Mouse (Mus musculus) heart, adult 11 months (tissue): ENCODE measurements around the gene Etv2.

Experiments
- DNase-seq: peaks from one replicate; pipeline ENCODE4 v3.0.0; 2022

The Etv2 gene

DNA sequence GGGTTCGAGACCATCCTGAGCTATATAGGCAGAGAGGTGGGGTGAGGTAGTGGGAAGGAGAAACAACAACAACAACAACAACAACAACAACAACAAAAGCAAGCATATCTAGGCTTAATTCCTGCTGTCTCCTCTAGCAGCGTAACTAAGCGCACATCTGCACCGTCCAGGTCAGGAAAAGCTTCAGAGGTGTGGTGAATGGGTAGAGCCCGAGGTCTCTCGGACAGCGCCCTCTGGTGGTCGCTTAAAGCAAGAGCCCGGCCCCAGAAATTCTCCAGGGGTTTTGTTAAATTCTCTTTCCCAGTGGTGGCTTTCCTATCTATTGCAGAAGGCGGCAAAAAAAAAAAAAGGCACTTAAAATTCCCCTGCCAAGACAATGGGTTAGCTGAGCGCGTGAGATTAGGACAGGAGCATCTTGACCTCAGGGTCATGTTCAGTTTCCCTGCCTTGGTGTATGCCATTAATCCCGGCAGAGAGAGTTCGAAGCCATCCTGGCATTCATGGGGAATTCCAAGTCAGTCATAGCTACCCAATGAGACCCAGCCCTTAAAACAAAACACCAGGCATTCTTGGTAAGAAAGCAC, 22.0 kb downstream of the Etv2 start:
- DNase-seq, result no peak

DNA sequence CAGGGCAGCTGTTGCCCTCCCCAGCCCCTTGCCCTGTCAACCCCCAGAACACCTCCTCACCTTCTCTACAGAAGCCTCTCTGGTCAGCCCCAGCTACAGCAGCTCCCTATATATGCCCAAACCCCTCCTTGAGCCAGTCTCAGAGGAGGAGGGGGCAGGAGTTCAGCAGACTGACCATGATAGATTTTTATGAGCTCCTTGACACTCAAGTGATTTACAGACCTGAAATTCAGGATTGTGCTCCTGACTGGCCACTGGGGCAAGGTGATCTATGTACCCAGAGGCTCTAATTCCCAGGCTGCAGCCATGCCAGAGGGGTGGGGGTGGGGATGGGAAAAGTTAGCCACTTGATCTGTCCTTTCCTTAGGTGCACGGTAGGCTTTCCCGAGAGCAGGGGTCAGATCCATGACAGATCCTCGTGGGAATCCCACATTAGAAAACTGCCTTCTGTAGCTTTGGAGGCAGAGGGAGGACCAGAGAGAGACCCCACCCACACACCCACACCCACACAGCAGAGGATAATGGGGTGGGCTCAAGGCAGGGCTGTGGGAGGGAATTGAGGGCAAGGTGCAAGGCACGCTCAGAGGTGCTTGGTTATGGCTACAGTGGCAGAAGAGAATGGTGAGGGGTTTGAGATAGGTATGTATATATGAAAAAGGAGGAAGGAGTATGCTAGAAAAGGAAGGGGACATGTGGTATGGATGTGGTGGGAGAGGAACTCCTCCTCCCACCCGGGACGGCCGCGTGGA, 22.8 kb downstream of the Etv2 start, which contains the start of gene Upk1a:
Upk1a (minus strand) TSS at position 194 of the 749 bp plus-strand sequence.
- DNase-seq, result no peak

DNA sequence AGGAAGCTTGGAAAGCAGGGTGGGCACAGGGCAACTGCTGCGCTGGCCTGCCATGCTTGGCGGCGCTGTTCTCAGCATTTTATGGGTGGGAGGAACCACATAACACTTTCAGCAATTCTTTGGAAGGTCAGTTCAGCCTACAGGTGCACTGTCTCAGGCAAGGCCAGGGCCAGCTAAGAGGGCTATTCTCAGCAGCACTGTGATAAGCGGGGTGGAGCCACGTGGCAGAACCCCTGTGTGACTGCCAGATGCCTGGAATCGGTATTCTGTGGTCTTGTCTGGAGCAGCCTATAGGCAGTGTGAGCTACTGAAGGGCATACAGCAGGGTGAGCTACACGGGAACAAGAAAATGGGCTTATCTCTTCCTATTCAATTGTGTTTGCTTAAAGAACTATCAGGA, 25.6 kb downstream of the Etv2 start:
- peak; percentile 97 for DNase-seq

DNA sequence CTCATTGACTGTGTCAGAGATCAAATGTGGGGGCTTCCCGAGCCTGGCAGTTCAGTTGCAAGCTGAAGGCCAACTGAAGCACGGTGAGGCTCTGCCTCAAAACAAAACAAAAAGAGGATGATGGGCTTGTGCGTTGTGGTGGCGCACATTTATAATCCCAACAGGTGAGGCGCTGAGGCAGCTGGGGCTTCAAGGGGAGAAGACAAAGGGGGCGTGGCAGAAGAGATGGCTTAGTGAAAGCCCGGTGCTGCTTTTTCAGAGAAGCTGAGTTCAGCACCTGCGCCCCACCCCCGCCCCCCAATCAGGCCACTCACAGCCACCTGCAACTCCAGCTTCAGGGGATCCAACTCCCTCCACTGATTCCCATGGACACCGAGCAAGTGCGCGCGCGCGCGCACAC, 27.2 kb downstream of the Etv2 start:
- DNase-seq, result no peak

DNA sequence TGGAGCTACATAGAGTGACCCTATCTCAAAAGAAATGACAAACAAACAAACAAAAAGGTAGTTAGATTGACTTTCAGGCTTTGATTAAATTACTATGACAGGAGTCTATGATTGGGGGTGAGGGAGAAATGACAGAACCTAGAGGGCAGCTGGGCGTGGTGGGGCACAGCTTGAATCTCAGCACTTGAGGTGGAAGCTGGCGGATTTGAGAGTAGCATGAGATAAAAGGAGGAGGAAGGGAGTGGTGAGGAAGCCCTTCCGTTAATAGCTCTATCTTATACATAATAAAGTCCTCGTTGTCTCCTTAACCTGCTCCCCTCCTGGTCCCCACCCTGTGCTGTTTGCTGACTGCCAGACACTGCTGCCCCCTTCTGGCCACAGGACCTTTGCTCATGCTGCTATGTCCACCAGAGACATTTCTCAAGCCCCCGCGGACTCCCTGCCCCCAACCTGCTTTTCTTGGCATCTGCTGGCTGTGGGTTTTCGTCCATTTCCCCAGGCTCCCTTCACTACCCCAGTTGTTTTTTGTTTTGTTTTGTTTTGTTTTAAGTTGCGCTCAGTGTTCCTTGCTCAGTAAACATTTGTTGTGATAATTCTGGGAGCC, 27.8 kb downstream of the Etv2 start:
- no peak for DNase-seq

DNA sequence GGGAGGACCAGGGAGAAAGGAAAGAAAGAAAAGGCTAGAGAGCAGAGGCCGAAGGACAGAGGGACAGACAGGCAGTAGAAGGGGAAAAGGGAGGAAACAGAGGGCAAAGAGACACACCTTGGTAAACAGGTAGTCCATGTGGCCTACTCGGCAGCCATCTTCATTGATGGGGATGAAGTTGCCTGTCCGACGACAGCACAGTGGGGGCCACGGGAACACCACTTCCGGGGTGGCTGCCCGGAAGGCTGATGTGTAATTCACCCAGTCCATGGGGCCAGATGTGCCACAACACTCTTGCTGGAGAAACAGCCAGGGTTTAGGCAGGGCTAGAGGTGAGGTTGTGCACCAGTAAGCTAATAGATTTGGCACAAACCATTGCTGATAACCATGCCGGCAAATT, 30.7 kb downstream of the Etv2 start:
- no peak for DNase-seq

DNA sequence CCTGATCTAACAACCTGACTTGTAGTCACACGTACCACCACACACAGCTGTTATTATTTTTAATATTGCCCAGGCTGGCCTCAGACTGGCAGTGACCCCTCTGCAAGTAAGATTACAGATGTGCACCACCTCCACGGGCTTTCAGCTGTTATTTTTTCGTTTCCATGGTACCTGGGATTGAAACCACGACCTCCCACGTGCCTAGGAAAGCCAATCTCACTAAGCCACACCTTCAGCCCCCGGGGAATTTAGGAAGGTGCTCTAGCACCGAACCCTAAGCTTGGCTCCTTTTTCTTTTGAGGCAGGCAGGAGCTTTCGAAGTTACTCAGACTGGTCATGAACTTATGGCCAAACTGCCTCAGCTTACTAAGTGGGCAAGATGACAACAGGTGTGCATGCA, 31.2 kb downstream of the Etv2 start:
- no peak for DNase-seq

DNA sequence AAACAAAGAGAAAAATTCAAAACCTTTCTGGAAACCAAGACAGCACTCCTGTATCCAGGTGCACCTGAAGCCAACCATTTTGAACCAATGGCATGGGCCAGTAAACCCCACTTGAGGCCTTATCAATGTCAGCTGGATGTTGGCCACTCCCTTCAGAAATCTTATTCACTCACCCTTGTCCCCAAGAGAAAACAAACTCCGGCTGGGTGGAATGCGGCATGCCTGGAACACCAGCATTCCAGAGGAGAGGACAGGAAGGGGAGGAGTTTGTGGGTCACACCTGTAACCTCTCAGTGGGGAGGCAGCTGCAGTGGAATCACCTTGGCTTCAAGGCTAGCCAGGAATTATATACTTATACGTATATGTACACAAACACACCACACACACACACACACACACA, 33.1 kb downstream of the Etv2 start:
- no peak for DNase-seq

DNA sequence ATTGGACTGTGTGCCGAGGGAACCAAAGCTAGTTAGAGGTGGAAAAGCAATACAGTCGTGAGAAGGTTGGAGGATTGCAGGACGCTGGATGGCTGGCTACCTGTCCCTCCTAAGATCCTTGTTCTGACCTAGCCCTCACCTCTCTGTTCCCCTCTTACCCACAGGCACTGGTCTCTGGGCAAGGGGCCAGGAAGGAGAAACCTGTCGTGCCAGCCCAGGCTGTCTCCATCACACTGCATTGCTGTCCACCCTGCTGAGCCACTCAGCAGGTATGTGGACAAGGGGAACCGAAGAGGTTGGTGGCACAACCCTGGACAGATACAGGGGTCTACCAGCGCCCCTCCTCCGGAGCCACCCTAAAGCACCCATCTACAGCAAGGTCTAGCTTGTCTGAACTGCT, 35.0 kb downstream of the Etv2 start:
- no peak for DNase-seq

DNA sequence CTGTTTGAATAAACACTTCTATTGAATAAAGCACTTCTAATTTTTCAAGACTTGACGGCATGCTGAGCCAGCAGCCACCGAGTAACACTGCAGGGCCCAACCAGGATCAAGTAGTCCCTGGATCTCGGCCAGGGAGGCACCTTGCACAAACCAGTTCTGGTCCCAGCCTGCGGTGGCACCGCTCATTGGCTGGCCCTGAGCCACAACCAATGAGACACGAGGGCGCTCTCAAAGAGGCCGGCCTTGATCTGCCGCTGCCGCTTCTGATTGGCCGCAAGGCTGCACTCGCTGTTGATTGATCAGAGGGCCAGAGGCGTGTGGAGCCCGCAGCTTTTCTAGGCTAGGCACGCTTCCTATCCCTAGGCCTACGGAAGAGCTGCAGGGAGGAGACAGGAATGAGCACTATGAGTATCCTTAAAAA, 35.7 kb downstream of the Etv2 start:
- DNase-seq, result peak; percentile 99

DNA sequence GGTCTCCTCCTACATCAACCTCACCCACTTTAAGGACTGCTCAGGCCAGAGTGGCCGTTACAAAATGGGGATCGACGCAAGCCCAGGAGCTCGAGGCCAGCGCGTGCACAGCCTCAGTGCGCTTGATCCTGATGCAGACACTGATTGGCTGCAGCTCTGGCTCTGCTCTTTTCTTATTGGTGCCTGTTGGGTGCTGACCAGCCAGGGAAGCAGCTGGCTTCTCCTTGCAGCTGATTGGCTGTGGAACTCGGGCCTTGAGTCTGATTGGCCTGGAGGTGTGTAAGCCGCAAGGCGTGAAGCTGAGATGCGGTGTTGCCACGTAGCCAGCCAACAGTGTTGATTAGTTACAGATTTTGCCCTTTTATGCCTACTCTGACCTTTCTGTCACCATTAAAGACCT, 36.9 kb downstream of the Etv2 start, which contains the start of gene Zbtb32:
Zbtb32 (minus strand) TSS at position 124 of the 400 bp plus-strand sequence.
- no peak for DNase-seq

DNA sequence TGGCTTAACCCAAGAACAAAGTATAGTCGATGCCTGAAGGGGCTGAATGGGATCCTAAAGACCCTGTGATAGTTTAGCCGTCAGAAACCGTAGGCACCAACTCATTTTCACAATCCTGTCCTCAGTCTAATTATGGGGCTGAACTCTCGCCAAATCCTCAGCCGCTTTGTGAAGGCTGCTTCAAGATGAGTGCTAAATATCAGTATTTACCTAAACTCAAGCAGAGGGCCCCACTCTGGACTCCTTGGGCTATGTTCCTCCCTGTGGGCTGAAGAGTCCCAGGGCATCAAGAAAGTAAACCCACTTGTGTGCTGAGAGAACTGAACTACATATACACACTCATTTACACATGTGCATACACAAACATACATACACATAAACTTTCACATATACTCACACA, 38.8 kb downstream of the Etv2 start:
- DNase-seq, result no peak

DNA sequence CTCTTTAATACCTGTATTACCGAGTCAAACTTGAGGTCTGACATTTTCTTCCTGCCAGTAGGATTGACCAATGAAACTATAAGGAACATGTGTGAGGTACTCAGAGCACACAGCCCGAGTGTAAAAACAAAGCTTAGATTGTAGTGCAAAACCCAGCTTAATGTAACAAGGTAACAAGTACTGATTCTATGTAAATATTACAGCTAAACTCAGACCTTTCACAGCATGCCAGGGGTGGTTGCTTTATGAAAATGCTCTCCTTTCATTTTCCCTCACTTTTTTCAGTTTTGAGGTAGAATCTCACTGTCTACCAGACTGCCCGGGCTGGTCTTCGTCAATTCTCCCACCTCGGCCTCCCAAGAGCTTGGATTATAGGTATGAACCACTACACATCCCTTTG, 39.6 kb downstream of the Etv2 start:
- DNase-seq, result no peak

DNA sequence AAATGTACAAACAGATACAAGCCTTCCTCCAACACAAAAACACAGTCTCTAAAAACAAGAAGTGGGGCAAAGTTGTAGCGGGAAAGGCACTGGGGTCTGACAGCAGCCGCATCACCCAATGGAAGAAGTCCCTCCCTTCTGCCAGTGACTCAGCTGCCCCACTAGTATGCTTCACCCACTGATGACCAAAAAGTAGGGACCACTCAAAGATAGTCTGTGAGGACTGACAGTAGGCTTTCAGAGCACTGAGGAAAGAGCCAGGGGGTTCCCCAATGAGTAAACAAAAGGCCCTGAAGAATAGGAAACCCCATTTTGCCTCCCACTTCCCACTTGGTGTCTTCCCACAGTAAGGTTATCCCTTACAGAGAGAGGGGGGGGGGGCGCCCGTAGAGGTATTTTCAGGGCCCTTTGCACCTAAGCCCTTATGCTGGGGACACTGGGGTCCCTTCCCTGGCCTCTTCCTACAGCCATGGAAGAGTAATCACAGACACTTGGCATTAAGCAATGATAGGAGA, 41.1 kb downstream of the Etv2 start:
- DNase-seq, result no peak

DNA sequence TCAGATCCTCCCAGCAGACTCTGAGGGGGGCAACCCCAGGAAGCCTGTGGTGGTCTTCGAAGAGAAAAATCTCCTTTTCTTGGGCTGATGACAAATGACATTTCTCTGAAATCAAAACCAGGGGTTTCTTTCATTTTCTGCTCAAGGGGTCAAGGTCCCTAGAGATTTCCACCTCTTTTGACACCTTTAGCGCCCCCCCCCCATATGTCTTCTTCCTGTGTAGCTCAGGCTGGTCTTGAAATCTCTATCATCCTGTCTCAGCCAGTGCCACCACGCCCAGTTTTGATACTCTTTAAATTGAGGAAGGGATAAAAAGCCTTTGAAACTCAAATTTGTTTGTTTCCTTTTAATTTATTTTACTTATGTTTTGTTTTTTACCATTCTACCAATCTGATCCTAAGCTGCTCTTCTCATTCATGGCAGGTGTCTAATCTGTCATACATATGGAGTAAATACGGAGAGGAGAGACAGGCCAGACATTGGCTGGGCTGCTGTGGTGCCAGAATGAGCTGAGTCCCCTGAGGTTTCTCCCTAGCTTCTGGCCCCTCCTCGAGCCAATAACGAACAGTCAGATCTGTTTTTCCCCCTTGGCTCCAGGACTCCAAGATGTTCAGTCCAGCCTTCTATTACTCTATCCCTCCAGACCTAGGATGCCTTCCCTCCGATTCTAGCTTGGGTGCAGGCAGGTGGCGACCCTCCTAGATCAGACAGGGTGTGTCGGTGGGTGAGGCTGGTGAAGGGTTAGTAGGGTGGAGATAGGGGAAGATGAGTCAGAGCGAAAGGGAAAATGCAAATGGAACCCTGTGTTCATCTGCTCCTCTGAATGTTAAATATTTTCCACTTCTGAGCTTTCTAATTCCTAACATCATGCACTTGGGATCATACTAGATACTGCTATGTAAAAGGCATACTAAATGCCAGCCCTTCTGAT, 41.8 kb downstream of the Etv2 start:
- no peak for DNase-seq

DNA sequence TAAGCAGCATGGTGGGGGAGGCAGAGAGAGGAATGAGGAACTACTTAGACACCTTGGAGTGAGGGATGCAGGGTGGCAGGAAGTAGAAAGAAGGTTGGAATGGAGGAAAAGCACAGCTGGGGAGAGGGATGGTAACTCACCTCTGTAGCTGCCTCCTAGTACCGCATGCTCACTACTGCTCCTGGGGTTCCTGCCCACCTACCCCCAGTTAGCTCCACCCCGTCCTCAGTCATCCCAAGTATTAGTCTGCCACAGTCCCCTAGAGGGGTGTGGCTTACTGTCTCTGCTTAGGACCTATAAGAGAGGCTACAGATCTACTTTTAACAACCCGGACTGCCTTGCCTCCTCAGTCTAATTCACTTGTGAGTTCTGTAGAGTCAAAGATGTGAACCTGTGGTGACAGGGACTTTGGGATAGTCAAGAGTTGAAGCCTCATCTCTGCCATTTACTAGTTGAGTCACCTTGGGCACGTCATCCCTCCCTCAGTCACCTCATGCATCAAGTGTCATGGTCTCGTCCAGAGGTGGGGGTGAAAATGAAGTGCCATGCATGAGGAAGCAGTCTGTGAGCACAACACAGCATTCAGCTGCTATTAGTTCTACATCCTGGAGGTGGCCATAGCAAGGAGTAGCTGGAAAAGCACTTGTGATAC, 42.8 kb downstream of the Etv2 start:
- no peak for DNase-seq

DNA sequence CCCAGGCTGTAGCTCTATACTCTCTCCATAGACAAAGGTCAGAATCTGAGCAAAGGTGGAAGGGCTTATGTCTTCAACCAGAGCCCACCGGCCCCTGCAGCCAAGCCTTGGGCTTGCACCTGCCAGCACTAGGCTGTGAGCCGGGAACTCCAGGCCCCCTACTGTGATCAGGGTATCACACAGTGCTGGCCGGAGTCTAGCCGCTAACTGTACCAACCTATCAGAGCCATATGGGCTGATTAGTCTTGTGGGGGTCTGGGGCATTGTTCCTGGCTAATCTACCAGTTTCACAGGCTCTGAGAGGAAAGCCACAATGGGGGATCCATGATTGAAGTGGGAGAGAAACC, 44.1 kb downstream of the Etv2 start:
- DNase-seq, result no peak

DNA sequence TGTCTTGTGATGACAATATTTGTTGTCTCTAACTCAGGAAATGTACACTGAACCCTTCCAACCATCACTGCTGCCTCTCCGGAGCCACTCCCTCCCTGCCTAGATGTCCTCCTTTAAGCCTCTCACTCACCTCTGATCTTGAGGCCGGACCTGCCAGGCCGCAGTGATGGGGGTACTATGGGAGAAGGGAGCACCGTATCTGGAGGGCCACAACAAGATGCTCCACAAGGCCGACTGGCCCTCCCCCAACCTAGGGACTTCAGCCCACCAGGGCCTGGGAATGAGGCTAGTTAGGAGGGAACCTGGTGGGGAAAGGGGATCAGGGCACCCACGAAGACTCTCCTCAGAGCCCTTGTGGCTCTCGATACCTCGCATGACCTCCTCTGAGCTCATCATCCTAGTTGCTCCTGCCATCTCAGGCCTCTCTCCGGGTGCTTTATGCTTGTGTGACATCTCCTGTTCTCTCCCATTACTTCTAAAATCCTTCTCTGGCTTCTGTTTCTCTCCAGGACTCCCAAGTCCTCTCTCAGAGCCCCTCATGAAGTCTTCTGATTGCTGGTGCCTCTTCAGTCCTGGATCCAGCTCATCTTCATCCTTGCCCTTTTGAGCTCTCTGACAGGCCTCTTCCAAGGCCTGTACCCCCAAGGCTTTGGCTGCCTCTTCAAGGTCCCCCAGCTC, 44.6 kb downstream of the Etv2 start:
- peak; percentile 88 for DNase-seq

DNA sequence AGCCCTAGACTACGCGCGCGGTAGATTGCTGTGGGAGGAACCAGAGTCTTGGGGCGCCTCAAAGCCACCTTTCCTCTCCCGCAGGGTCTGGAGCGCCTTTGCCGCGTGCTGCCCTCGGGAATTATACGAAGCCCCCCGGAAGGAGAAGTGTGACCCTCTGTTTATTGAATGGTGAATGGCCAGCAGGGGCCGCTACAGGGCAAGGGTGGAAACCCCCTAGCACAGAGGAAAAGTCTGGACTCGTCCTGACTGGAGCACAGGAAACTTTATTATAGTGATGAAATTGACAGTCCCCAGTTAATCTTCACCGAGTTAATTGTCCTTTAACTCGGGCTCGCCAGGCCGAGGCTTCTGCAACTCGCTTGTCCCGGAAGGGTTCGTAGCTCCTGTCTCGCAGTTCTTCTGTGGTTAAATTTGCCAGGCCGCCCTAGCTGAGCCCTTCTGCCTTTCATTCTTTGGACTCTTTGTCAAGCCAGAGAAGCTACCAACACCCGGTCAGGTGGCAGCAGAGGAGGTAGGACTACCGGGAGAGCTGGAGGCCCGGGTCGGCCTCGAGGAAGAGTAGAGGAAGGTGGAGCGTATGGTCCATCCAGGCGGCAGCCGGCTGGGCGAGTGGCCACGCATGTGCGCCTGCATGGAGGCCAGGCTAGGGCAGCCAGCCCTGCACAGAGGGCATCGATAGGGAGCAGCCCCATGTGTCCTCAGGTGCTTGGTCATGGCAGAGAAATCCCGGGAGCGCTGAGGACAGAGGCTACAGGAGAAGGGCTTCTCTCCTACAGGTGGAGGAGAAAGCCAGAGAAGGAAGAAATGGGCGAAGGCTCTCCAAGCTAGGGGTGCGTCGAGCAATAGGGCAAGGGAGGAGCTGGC, 46.0 kb downstream of the Etv2 start:
- DNase-seq, result peak; percentile 98

DNA sequence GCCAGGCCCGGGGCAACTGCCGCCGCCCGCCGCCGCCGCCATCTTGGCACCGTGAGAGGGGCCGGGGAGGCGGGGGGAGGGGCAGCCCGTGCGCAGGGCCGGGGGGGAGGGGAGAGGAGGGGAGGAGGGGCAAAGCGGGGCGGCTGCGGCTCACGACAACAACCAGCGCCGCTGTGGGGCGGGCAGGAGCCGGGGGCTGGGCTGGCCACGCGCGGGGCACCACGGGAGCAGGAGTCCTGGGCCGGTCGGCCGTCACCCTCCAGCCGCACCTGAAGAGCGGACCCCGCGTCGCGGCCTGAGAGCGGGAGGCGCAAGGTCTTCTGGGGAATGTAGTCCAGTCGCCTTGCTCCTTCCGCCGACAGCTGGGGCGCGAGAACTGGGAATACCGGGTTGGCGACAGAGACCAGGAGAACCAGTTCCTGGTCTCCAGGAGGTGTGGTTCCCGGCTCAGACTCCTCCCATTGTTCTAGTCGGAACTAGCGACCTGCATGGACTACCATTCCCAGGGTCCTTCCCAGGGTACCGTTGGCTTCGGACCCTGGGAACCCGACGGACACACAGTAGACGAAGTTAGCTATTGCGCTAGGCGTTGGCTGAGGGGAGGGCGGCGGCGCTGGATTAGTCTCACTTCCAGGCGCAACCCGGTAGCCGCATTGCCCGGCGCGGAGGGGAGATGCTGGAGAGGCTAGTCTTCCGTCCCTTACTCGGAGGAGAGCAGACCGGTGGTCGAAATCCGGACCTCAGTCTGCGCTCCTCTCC, 46.8 kb downstream of the Etv2 start, which contains the start of gene Kmt2b:
Kmt2b (minus strand) TSS at position 51 of the 759 bp plus-strand sequence.
- peak; percentile 100 for DNase-seq
